Mouse (Mus musculus) myocyte (in vitro differentiated cells): ENCODE measurements around the gene Camta1.

ENCODE experiments used
- E2F4 ChIP-seq: IDR thresholded peaks from one replicate; pipeline ENCODE4 v1.6.1; 2011; ENCODE audit warnings: mild to moderate bottlenecking, control low read depth, moderate library complexity; ENCODE audit not compliant: insufficient read depth
- MAX ChIP-seq: IDR thresholded peaks from one replicate; pipeline ENCODE4 v1.6.1; 2011; ENCODE audit warnings: low read depth, mild to moderate bottlenecking, control low read depth
- MYOD1 ChIP-seq, 3 experiments: IDR thresholded peaks; one replicate each; pipeline ENCODE4 v1.6.1; 2011; ENCODE audit warnings: control low read depth in 2 of 3, low read depth in 2 of 3, mild to moderate bottlenecking in 2 of 3, moderate library complexity in 1 of 3; ENCODE audit not compliant: insufficient read length in 2 of 3, control insufficient read depth in 1 of 3
- MYOG ChIP-seq, 3 experiments: IDR thresholded peaks; one replicate each; pipeline ENCODE4 v1.6.1; 2011; ENCODE audit warnings: control low read depth in 2 of 3, low read depth in 2 of 3, mild to moderate bottlenecking in 2 of 3; ENCODE audit not compliant: insufficient read length in 2 of 3, control insufficient read depth in 1 of 3, insufficient read depth in 1 of 3
- POLR2A ChIP-seq: IDR thresholded peaks from one replicate; pipeline ENCODE4 v1.6.1; 2011; ENCODE audit warnings: low read depth, mild to moderate bottlenecking, control low read depth, moderate library complexity; ENCODE audit not compliant: insufficient read length
- POLR2AphosphoS2 ChIP-seq: IDR thresholded peaks from one replicate; pipeline ENCODE4 v1.6.1; 2011; ENCODE audit warnings: low read depth, control low read depth; ENCODE audit not compliant: insufficient read length
- USF1 ChIP-seq: IDR thresholded peaks from one replicate; pipeline ENCODE4 v1.6.1; 2011; ENCODE audit warnings: low read depth, mild to moderate bottlenecking, control low read depth, moderate library complexity

- TF ChIP-seq MYOG (IDR thresholded peaks at IDR 0.05; ENCODE audit: control insufficient read depth in 1 of 3, insufficient read depth in 1 of 3, insufficient read length in 2 of 3, low read depth in 2 of 3): no peak
- TF ChIP-seq POLR2A: no peak
- TF ChIP-seq MAX: no peak
- no peak for TF ChIP-seq USF1
- TF ChIP-seq E2F4: no peak
- TF ChIP-seq POLR2AphosphoS2: no peak
- TF ChIP-seq MYOD1 (IDR thresholded peaks at IDR 0.05; ENCODE audit: control insufficient read depth in 1 of 3, insufficient read length in 2 of 3, low read depth in 2 of 3): no peak
These were observed 150.3 kb downstream of the Camta1 start for GRCm38 (mm10) chr4:151711406-151711805.
